ENCODE assay signal across 13 mouse cellular contexts in genomic region chr4:41636366-41636765, GRCm38 (mm10). TPM values are rescaled to one million over a fixed set of nuclear protein-coding genes. Genes with fewer than 3 reads are reported as not detected.
DNase-seq lines count a peak whose midpoint lies in the region; ATAC-seq lines count a peak whose summit lies in the region.
"Had no signal": no experiment of that assay in that cellular context is flagged by ENCODE, and none has a peak within 500 bp of the region (broad histone marks: within the 10 kb centered on the region; RNA-seq: fewer than 3 reads in every experiment).

No protein-coding gene starts in this region.

- DNase-seq in heart, embryonic 10.5 days (ENCODE audit: low spot score) = no peak
- no peak for DNase-seq in heart, postnatal 36 days
- DNase-seq in brain, adult 2 months (ENCODE audit: low read depth, low spot score) = peak; percentile 16
- peak; percentile 43 to 67 for DNase-seq in kidney, postnatal 36 days
- no peak for DNase-seq in cerebellum, postnatal 10 days
- DNase-seq: right cerebral cortex, adult 18-20 months; thymus, adult 18-20 months had no signal

- peak overlapping the region; percentile 11 for H3K27ac ChIP-seq in heart, embryonic 10.5 days
- H3K27ac ChIP-seq in hindbrain, embryonic 16.5 days (ENCODE audit: low read depth, low read length) = peak overlapping the region; percentile 37
- H3K27ac ChIP-seq: hindbrain, embryonic 15.5 days had no signal

- H3K9me3 ChIP-seq in heart, embryonic 10.5 days = no peaks in the 10 kb centered on the region
- no peaks in the 10 kb centered on the region for H3K9me3 ChIP-seq in hindbrain, embryonic 16.5 days (ENCODE audit: control insufficient read depth, low read length)
- H3K9me3 ChIP-seq: hindbrain, embryonic 15.5 days had no signal

- H3K4me1 ChIP-seq in heart, embryonic 10.5 days = peaks cover 53% of the 10 kb centered on the region
- peaks cover 51% of the 10 kb centered on the region for H3K4me1 ChIP-seq in hindbrain, embryonic 16.5 days (ENCODE audit: control insufficient read depth, insufficient read depth, low read depth, low read length)

- H3K4me2 ChIP-seq in hindbrain, embryonic 16.5 days (ENCODE audit: low read length) = no peak overlapping the region
- H3K4me2 ChIP-seq: hindbrain, embryonic 15.5 days had no signal

- peaks cover 34% of the 10 kb centered on the region for H3K27me3 ChIP-seq in heart, embryonic 10.5 days (ENCODE audit: insufficient read depth, poor library complexity, severe bottlenecking)
- H3K27me3 ChIP-seq in hindbrain, embryonic 16.5 days (replicated peaks; ENCODE audit: control insufficient read depth, insufficient read depth, low read length) = no peaks in the 10 kb centered on the region
- H3K27me3 ChIP-seq: hindbrain, embryonic 15.5 days had no signal

- intact Hi-C loops in heart, postnatal 36 days (cut with DNase I) = no loop called here

- peaks cover 6% of the 10 kb centered on the region; the same call in 1 of the 2 replicates for H3K36me3 ChIP-seq in heart, embryonic 10.5 days
- 0 out of 2 replicates have a peak, but pooled peaks cover 2% of the 10 kb centered on the region for H3K36me3 ChIP-seq in hindbrain, embryonic 16.5 days (ENCODE audit: control insufficient read depth, insufficient read depth, low read length)
- H3K36me3 ChIP-seq: hindbrain, embryonic 15.5 days had no signal

- ATAC-seq in hindbrain, embryonic 16.5 days = no peak
- ATAC-seq in frontal cortex, adult (ENCODE audit: low TSS enrichment) = no peak
- ATAC-seq in CD4-positive, CD25-positive, alpha-beta regulatory T cell, adult 4 months = no peak
- ATAC-seq: midbrain, embryonic 16.5 days had no signal

- no peak overlapping the region for H3K9ac ChIP-seq in hindbrain, embryonic 16.5 days (ENCODE audit: low read depth, low read length)
- H3K9ac ChIP-seq: hindbrain, embryonic 15.5 days had no signal

- 34% methylated on average over 7 of the region's 7 CpGs for WGBS in heart, embryonic 10.5 days
- 57% methylated on average over 7 of the region's 7 CpGs for WGBS in hindbrain, embryonic 16.5 days

- no peak overlapping the region for H3K4me3 ChIP-seq in heart, embryonic 10.5 days
- no peak overlapping the region for H3K4me3 ChIP-seq in hindbrain, embryonic 16.5 days (ENCODE audit: low read length)
- H3K4me3 ChIP-seq: erythroblast, embryonic 14.5 days; hindbrain, embryonic 15.5 days had no signal

RNA-seq across cellular contexts. Expression of gene Enho, which starts 3.8 kb away (rescaled TPM):
- polyA plus RNA-seq in heart, embryonic 10.5 days (2016; fragmentation: Nextera tagmentation; extraction: Ambion mirVana) = 5.3 and 8.9 TPM in 2 replicates
- 1 to 10 TPM; 9.1 to 9.9 TPM for total RNA-seq in heart, postnatal 36 days (2021)
- polyA plus RNA-seq in hindbrain, embryonic 16.5 days (2015; fragmentation: Nextera tagmentation; extraction: Ambion mirVana) = 115 and 117 TPM in 2 replicates
- not detected for polyA plus RNA-seq in CD4-positive, CD25-positive, alpha-beta regulatory T cell, adult 4 months (2017; shearing (Covaris generic))

Comparison
In these comparisons a context has a peak if more than half of its experiments do, and no peak if none do; other contexts are left out.
1. DNase-seq: peak in brain, adult 2 months (single experiment) and kidney, postnatal 36 days (2 of 2); none in heart, embryonic 10.5 days (single experiment), heart, postnatal 36 days (0 of 2) and cerebellum, postnatal 10 days (0 of 2).
2. RNA of gene Enho, which starts 3.8 kb away (polyA plus RNA-seq): 115 to 117 TPM in hindbrain, embryonic 16.5 days; 5.3 to 8.9 TPM in heart, embryonic 10.5 days and not detected in CD4-positive, CD25-positive, alpha-beta regulatory T cell, adult 4 months; every median in the first group is over 10 times any median in the second.